Mouse (Mus musculus): ENCODE measurements around the gene Dhx9.

DNA sequence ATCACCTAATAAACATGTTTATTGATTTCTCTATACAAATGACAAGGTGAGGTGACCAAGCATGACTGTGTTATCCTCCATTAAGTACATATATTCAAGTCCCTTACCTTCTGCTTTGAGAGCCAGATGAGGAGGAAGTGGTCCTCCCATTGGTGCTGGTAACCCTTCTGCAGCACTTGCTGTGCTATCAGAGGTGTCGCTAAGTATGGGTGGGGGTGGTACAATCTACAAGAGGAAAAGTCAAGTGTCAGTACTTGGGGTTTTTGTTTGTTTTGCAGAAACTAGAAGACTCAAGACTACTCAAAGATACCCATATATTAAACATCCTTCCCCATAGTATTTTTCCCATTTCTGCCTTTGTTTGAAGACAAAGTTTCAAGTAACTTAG lies 6.4 kb downstream of the Dhx9 start:
- TF ChIP-seq CTCF (conservative IDR thresholded peaks at IDR 0.05; ENCODE audit: insufficient read depth, insufficient read length, low read depth, low read length) (no peak), POLR2A (IDR thresholded peaks at IDR 0.05; ENCODE audit: low read depth, low read length) (no peak)

All from kidney, adult 2 months (tissue).